Mouse (Mus musculus): ENCODE results near the gene Cdkn2aipnl. TPM values are rescaled to one million over a fixed set of nuclear protein-coding genes. Genes with fewer than 3 reads are reported as not detected.

Gene Cdkn2aipnl
- polyA plus RNA-seq, 1 experiment = 22.7 TPM

DNA sequence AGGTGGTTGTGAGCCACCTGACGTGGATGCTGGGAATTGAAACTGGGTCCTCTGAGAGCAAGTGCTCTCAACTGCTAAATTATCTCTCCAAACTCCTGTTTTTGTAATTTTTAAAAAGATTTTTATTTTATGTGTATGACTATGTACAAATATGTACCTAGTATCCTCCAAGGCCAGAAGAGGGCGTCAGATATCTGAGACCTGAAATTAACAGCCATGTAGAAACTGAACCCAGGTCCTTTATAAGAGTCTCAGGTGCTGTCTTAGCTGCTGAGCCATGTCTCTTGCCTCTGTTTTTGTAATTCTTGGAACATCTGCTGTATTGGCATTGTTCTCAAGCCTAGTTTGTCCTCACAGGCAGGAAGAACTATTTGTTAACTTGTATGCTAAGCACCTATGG lies 2.0 kb downstream of the Cdkn2aipnl start:
- Histone ChIP-seq H3K4me3 (ENCODE audit: extremely low read depth, insufficient read depth, insufficient read length) (no peak overlapping the region), H3K27ac (ENCODE audit: insufficient read depth, low read length) (no peak overlapping the region), H3K36me3 (ENCODE audit: control insufficient read depth, insufficient read depth, low read length) (peaks cover 23% of the 10 kb centered on the region), H3K4me1 (ENCODE audit: control insufficient read depth, insufficient read depth, insufficient read length) (peaks cover 5% of the 10 kb centered on the region; the same call in 1 of the 2 replicates), H3K27me3 (ENCODE audit: control insufficient read depth, insufficient read depth, low read length) (no peaks in the 10 kb centered on the region)
- DNase-seq (ENCODE audit: low read depth in 1 of 2, low spot score in 2 of 2) = no peak
- TF ChIP-seq POLR2A (IDR thresholded peaks at IDR 0.05; ENCODE audit: low read depth, low read length) = no peak
- no peak for TF ChIP-seq CTCF (IDR thresholded peaks at IDR 0.05; ENCODE audit: extremely low read depth, insufficient read depth, insufficient read length, insufficient replicate concordance)
- WGBS = 88% methylated on average over 2 of the region's 2 CpGs

- Histone ChIP-seq H3K4me3 (ENCODE audit: extremely low read depth, insufficient read depth, insufficient read length) (no peak overlapping the region), H3K36me3 (ENCODE audit: control insufficient read depth, insufficient read depth, low read length) (peaks cover 33% of the 10 kb centered on the region), H3K27ac (ENCODE audit: insufficient read depth, low read length) (no peak overlapping the region), H3K4me1 (ENCODE audit: control insufficient read depth, insufficient read depth, insufficient read length) (peaks cover 5% of the 10 kb centered on the region; the same call in 1 of the 2 replicates), H3K27me3 (ENCODE audit: control insufficient read depth, insufficient read depth, low read length) (no peaks in the 10 kb centered on the region)
- no peak for DNase-seq (ENCODE audit: low read depth in 1 of 2, low spot score in 2 of 2)
- WGBS = 93% methylated on average over 6 of the region's 6 CpGs
- TF ChIP-seq CTCF (IDR thresholded peaks at IDR 0.05; ENCODE audit: extremely low read depth, insufficient read depth, insufficient read length, insufficient replicate concordance) = no peak
- no peak for TF ChIP-seq POLR2A (IDR thresholded peaks at IDR 0.05; ENCODE audit: low read depth, low read length)
These were observed 4.2 kb downstream of the Cdkn2aipnl start for GRCm38 (mm10) chr11:51971644-51972043.

- Histone ChIP-seq H3K27ac (ENCODE audit: insufficient read depth, low read length) (peak overlapping the region; percentile 100), H3K4me1 (ENCODE audit: control insufficient read depth, insufficient read depth, insufficient read length) (peaks cover 2% of the 10 kb centered on the region; the same call in 1 of the 2 replicates), H3K4me3 (ENCODE audit: extremely low read depth, insufficient read depth, insufficient read length) (peak overlapping the region; percentile 96), H3K36me3 (ENCODE audit: control insufficient read depth, insufficient read depth, low read length) (peaks cover 12% of the 10 kb centered on the region), H3K27me3 (ENCODE audit: control insufficient read depth, insufficient read depth, low read length) (no peaks in the 10 kb centered on the region)
- peak; percentile 18 to 32 for DNase-seq (ENCODE audit: low read depth in 1 of 2, low spot score in 2 of 2)
- 1% methylated on average over 29 of the region's 29 CpGs for WGBS
- TF ChIP-seq CTCF (IDR thresholded peaks at IDR 0.05; ENCODE audit: extremely low read depth, insufficient read depth, insufficient read length, insufficient replicate concordance) (no peak), POLR2A (IDR thresholded peaks at IDR 0.05; ENCODE audit: low read depth, low read length) (no peak)
These were observed 32.3 kb downstream of the Cdkn2aipnl start for GRCm38 (mm10) chr11:51999611-52000289.

DNA sequence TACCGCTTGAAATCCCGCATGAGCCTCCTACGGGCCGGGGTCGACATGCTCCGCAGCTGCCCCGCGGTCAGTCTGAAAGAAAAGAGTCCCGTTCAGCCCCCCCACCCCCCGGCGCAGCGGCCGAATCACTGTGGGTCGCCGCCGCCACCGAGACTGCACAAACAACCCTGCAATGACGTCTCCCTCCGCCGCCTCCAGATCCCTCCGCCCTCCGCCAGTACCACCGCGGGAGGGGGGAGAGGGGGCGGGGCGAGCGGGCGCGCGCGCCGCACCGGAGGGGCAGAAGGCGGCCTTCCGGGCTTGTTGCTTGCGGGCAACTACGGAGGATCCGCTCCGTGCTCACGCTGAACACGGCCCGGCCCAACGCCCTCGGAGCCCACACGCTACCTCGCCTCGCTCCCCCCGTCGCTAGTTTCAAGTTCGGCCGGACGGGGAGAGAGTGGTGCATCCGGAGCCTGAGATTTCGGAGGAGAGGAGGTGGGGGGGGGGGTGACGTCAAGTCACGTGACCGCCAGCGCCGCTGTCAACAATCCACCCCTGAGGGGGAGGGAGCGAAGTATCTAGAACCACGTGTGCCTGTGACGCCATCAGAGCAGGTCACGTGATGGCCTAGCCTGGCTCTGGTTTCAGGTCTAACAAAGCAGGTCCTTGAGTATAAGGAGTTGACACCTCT lies 33.0 kb downstream of the Cdkn2aipnl start, which contains the start of gene Ube2b:
Ube2b (minus strand) TSS at position 473 of the 673 bp plus-strand sequence.
- H3K27ac ChIP-seq (ENCODE audit: insufficient read depth, low read length) = peak within 1 kb of the TSS; percentile 100
- under 1% methylated on average over 58 of the region's 63 CpGs for WGBS
- peaks cover 10% of the 10 kb centered on the region for H3K36me3 ChIP-seq (ENCODE audit: control insufficient read depth, insufficient read depth, low read length)
- peak within 1 kb of the TSS; percentile 96 for H3K4me3 ChIP-seq (ENCODE audit: extremely low read depth, insufficient read depth, insufficient read length)
- DNase-seq (ENCODE audit: low read depth in 1 of 2, low spot score in 2 of 2) = peak; percentile 95 to 98
- TF ChIP-seq CTCF (IDR thresholded peaks at IDR 0.05; ENCODE audit: extremely low read depth, insufficient read depth, insufficient read length, insufficient replicate concordance) = no peak
- peak; percentile 25 for TF ChIP-seq POLR2A (IDR thresholded peaks at IDR 0.05; ENCODE audit: low read depth, low read length)
- H3K4me1 ChIP-seq (ENCODE audit: control insufficient read depth, insufficient read depth, insufficient read length) = peaks cover 2% of the 10 kb centered on the region; the same call in 1 of the 2 replicates
- H3K27me3 ChIP-seq (ENCODE audit: control insufficient read depth, insufficient read depth, low read length) = no peaks in the 10 kb centered on the region

DNA sequence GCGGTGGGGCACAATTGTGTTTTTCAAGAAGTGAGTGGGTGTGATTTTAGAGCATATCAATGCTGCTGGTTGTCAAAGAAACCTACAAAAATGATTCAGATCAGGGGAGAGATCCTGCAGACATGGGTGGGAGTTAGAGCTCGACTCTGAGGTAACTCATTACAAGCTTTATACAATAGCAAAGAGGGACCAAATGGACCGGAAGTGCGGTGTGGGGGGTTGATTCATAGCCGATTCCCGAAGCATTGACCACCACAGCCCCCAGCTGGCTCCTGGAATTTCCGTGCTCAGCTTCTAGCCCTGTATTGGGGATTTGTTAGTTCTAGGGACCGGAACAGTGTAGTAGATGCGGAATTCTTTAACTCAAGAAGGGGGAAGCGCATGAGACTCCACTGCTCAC lies 33.9 kb downstream of the Cdkn2aipnl start:
- peaks cover 7% of the 10 kb centered on the region for H3K36me3 ChIP-seq (ENCODE audit: control insufficient read depth, insufficient read depth, low read length)
- no peaks in the 10 kb centered on the region for H3K27me3 ChIP-seq (ENCODE audit: control insufficient read depth, insufficient read depth, low read length)
- no peak overlapping the region for H3K4me3 ChIP-seq (ENCODE audit: extremely low read depth, insufficient read depth, insufficient read length)
- no peak for DNase-seq (ENCODE audit: low read depth in 1 of 2, low spot score in 2 of 2)
- H3K4me1 ChIP-seq (ENCODE audit: control insufficient read depth, insufficient read depth, insufficient read length) = peaks cover 2% of the 10 kb centered on the region; the same call in 1 of the 2 replicates
- 76% methylated on average over 10 of the region's 10 CpGs for whole genome bisulfite sequencing
- TF ChIP-seq POLR2A (IDR thresholded peaks at IDR 0.05; ENCODE audit: low read depth, low read length) = no peak
- no peak for TF ChIP-seq CTCF (IDR thresholded peaks at IDR 0.05; ENCODE audit: extremely low read depth, insufficient read depth, insufficient read length, insufficient replicate concordance)
- H3K27ac ChIP-seq (ENCODE audit: insufficient read depth, low read length) = no peak overlapping the region

GRCm38 (mm10) chr11:52001861-52002260 lies 34.4 kb downstream of the Cdkn2aipnl start:
- Histone ChIP-seq H3K36me3 (ENCODE audit: control insufficient read depth, insufficient read depth, low read length) (peaks cover 3% of the 10 kb centered on the region), H3K4me1 (ENCODE audit: control insufficient read depth, insufficient read depth, insufficient read length) (peaks cover 2% of the 10 kb centered on the region; the same call in 1 of the 2 replicates), H3K4me3 (ENCODE audit: extremely low read depth, insufficient read depth, insufficient read length) (no peak overlapping the region), H3K27me3 (ENCODE audit: control insufficient read depth, insufficient read depth, low read length) (no peaks in the 10 kb centered on the region), H3K27ac (ENCODE audit: insufficient read depth, low read length) (no peak overlapping the region)
- 96% methylated on average over 8 of the region's 8 CpGs for WGBS
- TF ChIP-seq CTCF (IDR thresholded peaks at IDR 0.05; ENCODE audit: extremely low read depth, insufficient read depth, insufficient read length, insufficient replicate concordance) = no peak
- TF ChIP-seq POLR2A (IDR thresholded peaks at IDR 0.05; ENCODE audit: low read depth, low read length) = no peak
- no peak for DNase-seq (ENCODE audit: low read depth in 1 of 2, low spot score in 2 of 2)

Data from spleen, adult 2 months (tissue).